Mouse (Mus musculus) limb, embryonic 10.5 days (tissue): ENCODE results near the gene Card6. TPM values are rescaled to one million over a fixed set of nuclear protein-coding genes. Genes with fewer than 3 reads are reported as not detected.
"Not testable (repeated sequence)": the region's sequence is repeated elsewhere in the genome, so short reads cannot be mapped to it uniquely, and the experiment has no call there.

Experiments
- DNase-seq: peaks from one replicate; pipeline ENCODE4 v3.0.0-alpha.2; 2017; ENCODE audit warnings: low spot score
- H3K27ac ChIP-seq: fragments of 300-500 bp; sonication (generic); 2 replicates; pipeline ENCODE4 v1.5.1; 2016; ENCODE audit warnings: mild to moderate bottlenecking
- H3K27me3 ChIP-seq: fragments of 300-500 bp; sonication (generic); 2 replicates; pipeline ENCODE4 v1.6.1; 2016; ENCODE audit warnings: low read depth, mild to moderate bottlenecking; ENCODE audit not compliant: poor library complexity, severe bottlenecking
- H3K36me3 ChIP-seq: fragments of 300-500 bp; sonication (generic); 2 replicates; pipeline ENCODE4 v1.6.1; 2016; ENCODE audit warnings: mild to moderate bottlenecking, moderate library complexity
- H3K4me1 ChIP-seq: fragments of 300-500 bp; sonication (generic); 2 replicates; pipeline ENCODE4 v1.6.1; 2016
- H3K4me3 ChIP-seq: fragments of 300-500 bp; sonication (generic); 2 replicates; pipeline ENCODE4 v1.5.1; 2016; ENCODE audit warnings: mild to moderate bottlenecking, moderate library complexity
- H3K9me3 ChIP-seq: fragments of 300-500 bp; sonication (generic); replicated peaks from 2 replicates; pipeline ENCODE4 v1.6.1; 2016; ENCODE audit warnings: mild to moderate bottlenecking
- WGBS: fragments of 180-500 bp; shearing (Covaris S2); methylation state at CpG from one replicate; pipeline ENCODE4 v1.1.7; 2016; 5-methylcytosine and 5-hydroxymethylcytosine counted together
- polyA plus RNA-seq: library from polyadenylated mRNA; unstranded; fragments of >200 nt; fragmentation: Nextera tagmentation; extraction: Ambion mirVana; gene quantifications from 2 replicates; pipeline ENCODE4 v1.2.1, GENCODE M21; 2016

Card6 gene
- polyA plus RNA-seq, 1 experiment from 2014 or later = 0.95 TPM

DNA sequence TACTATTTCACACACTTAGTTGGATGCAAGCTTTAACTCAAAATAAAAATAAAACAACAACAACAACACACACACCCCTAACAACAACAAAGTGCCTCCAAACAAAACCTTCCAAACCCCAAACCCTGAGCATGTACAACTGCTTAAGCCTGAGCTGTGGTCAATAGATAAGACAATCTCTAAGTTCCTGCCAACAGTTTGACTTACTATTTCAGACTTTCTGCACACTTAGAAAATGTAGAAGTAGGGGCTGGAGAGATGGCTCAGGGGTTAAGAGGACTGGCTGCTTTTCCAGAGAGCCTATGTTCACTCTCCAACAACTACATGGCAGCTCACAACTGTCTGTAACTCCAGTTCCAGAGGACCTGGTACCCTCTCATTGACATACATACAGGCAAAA is 32.0 kb upstream of the Card6 start:
- Histone ChIP-seq H3K27ac (no peak overlapping the region), H3K27me3 (no peaks in the 10 kb centered on the region), H3K36me3 (no peaks in the 10 kb centered on the region), H3K4me3 (no peak overlapping the region), H3K4me1 (peaks cover 8% of the 10 kb centered on the region), H3K9me3 (no peaks in the 10 kb centered on the region)
- DNase-seq = no peak

DNA sequence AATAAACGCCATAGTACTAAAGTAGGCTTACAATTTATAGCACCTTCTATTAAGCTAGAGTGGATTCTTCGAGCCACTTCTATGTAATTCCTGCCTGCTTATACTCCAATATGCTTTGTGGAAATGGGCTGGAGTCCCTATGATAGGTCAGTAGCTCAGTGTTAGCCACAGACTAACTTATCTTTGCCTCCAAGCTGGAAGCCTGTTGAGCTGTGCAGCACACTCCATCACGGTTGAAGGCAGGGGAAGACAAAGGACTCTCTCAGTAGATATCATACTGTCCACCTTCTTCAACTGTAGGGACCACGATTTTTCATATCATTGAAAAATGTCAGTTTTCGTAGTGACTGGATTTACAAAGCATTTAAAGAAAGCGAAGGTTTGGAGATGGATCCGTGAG is 31.5 kb upstream of the Card6 start:
- H3K4me3 ChIP-seq = no peak overlapping the region
- H3K9me3 ChIP-seq = no peaks in the 10 kb centered on the region
- no peaks in the 10 kb centered on the region for H3K36me3 ChIP-seq
- H3K27ac ChIP-seq = no peak overlapping the region
- H3K27me3 ChIP-seq = no peaks in the 10 kb centered on the region
- WGBS = 91% methylated on average over 7 of the region's 7 CpGs
- DNase-seq = no peak
- H3K4me1 ChIP-seq = peaks cover 3% of the 10 kb centered on the region

DNA sequence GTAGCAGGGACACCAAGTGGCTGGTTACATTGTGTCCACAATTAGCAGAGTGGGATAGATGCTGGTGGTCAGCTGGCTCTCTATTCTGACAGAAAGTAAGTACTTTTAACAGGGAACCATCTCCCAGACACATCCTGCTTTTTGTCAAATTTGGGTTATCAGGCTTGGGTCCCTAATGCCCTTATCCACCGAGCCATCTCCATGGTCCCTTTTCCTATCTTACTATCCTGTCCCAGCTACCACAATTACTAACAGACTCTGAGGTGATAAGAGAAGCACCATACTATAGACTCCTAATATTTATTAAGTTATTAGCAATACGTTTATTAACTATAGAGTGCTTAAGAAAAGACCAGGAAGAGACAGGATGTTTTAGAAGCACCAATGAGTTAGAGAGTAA is 31.0 kb upstream of the Card6 start:
- DNase-seq = no peak
- H3K27ac ChIP-seq = no peak overlapping the region
- H3K36me3 ChIP-seq = no peaks in the 10 kb centered on the region
- no peaks in the 10 kb centered on the region for H3K27me3 ChIP-seq
- WGBS = 89% methylated on average over 2 of the region's 2 CpGs
- H3K9me3 ChIP-seq = no peaks in the 10 kb centered on the region
- H3K4me3 ChIP-seq = no peak overlapping the region
- H3K4me1 ChIP-seq = no peaks in the 10 kb centered on the region

DNA sequence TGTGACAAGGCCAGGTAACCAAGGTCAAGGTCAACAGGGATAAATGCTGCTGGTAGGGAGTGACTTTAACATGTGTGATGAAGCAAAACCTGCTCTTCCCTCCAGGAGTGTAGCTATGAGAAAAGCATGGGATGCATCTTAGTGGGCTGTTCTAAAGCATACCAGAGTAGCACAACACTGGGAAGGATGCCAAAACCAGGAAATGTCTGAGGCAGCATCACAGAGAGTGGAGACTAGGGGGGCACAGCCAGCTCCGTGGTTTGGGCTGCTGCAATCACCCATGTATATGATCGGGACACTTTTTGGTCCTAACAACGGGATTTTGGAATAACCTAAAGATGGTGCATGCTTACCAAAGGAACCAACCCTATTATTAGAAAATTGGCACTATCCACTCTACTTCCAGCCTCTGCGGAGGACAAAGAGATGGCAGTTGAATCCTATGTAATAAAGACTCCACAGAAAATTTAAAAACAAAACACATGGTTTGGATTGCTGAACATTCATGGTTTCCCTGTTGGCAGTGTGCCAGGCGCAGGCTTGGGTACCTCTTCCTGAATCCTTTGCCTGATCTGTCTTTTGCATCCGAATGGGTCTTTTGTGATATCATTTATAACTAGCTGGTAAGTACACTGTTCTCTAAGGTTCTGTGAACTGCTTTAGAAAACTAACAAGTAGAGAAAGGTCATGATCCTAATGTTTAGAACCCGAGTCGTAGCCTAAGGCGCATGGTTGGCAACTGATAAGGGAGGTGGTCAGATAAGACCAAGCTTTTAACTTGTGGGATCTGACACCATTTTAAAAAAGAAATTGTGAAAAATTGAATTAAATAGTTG is 29.9 kb upstream of the Card6 start:
- WGBS = 91% methylated on average over 9 of the region's 9 CpGs
- H3K27me3 ChIP-seq = no peaks in the 10 kb centered on the region
- H3K9me3 ChIP-seq = no peaks in the 10 kb centered on the region
- no peak overlapping the region for H3K27ac ChIP-seq
- DNase-seq = no peak
- no peak overlapping the region for H3K4me3 ChIP-seq
- no peaks in the 10 kb centered on the region for H3K4me1 ChIP-seq
- no peaks in the 10 kb centered on the region for H3K36me3 ChIP-seq

DNA sequence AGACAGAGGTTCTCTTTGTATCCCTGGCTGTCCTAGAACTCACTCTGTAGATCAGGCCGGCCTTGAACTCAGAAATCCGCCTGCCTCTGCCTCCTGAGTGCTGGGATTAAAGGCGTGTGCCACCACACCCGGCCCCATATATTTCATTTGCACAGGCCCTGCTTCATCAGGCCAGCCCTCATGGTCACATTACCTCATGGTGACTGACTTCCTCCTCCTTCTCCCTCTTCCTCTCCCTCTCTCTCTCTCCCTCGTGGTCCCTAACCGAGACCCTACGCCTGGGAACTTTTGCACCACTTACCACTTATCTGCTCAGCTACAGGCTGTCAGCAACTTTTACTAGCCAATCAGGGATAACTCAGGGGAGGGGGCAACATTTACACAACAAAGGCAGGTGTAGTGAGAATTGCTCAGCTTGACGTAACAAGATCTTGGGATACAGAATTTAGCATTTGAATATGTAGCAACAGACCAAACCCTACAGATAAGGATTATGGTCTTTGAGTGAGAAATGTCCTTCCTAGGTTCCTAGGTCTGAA is 26.7 kb upstream of the Card6 start:
- H3K9me3 ChIP-seq = no peaks in the 10 kb centered on the region
- WGBS = 74% methylated on average over 8 of the region's 8 CpGs
- H3K27ac ChIP-seq = no peak overlapping the region
- DNase-seq = no peak
- no peaks in the 10 kb centered on the region for H3K4me1 ChIP-seq
- H3K4me3 ChIP-seq = no peak overlapping the region
- no peaks in the 10 kb centered on the region for H3K27me3 ChIP-seq
- no peaks in the 10 kb centered on the region for H3K36me3 ChIP-seq

DNA sequence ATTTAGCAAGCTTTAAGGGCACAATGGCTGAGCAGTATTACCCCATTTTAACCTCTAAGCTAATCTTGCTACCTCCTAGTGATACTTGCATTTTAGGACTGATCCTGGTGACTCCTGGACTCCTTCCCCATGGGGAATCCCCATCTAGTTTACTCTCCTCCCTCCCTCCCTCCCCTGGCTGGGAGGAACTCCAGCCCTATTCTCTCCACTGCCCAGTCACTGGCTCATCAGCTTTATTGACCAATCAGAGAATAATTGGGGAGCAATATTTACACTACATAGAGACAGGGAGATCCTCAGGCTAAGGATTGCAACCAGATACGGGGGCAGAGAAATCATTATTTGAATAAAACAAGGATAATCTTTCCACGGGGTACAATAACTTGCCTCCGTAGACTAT is 25.8 kb upstream of the Card6 start:
- no peaks in the 10 kb centered on the region for H3K4me1 ChIP-seq
- no peak for DNase-seq
- no peak overlapping the region for H3K4me3 ChIP-seq
- H3K27ac ChIP-seq = no peak overlapping the region
- WGBS = 85% methylated on average over 3 of the region's 3 CpGs
- no peaks in the 10 kb centered on the region for H3K9me3 ChIP-seq
- no peaks in the 10 kb centered on the region for H3K27me3 ChIP-seq
- H3K36me3 ChIP-seq = no peaks in the 10 kb centered on the region

DNA sequence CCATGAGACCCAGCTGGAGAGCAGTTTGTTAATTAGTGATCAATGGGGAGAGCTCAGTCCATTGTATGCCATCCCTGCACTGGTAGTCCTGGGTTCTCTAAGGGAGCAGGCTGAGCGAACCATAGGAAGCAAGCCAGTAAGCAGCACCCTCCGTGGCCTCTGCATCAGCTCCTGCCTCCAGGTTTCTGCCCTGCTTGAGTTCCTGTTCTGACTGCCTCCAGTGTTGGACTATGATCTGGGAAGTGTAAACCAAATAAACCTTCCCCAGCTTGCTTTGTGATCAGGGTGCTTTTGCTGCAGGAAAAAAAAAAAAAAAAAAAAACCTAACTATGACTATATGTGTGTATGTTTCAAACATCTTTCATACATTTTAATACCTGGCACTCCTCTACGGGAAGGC is 25.0 kb upstream of the Card6 start:
- DNase-seq = no peak
- no peaks in the 10 kb centered on the region for H3K9me3 ChIP-seq
- no peaks in the 10 kb centered on the region for H3K4me1 ChIP-seq
- no peaks in the 10 kb centered on the region for H3K36me3 ChIP-seq
- no peak overlapping the region for H3K4me3 ChIP-seq
- 81% methylated on average over 3 of the region's 3 CpGs for WGBS
- H3K27me3 ChIP-seq = no peaks in the 10 kb centered on the region
- no peak overlapping the region for H3K27ac ChIP-seq

DNA sequence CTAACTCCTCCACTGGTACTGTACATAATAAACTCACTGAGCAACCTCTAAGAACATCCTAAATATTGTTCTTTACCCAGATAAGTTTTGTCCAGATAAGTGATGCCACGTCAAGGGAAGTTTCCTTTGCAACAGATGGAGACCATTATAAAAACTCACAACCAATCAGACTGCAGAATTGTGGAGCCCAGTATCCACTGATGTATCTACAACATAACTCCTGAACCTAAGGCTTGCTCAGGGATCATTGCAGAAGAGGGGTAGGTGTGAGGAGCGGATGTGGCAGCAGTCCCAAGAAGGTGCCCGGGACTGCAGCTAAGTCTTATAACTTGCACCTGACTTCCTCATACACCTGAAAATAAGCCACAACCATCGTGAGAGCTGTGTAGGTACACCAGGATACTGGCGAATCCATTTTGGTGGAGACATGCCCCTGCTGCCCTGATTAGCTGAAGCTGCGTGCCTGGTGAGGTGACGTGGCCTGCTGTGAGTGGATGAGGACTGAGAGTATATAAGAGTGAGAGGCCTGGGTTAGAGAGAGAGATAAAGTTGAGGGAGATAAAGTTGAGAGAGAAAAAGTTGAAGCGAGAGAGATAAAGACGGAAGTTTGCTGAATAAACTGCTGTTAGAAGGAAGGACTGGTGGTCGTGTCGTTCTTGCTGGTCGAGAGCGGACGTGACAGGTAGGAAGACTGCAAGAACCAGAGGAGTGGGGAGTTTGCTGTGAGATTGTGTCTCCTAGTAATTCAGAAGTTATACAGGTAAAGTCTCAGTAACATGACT is 22.7 kb upstream of the Card6 start:
- H3K27me3 ChIP-seq, H3K4me3 ChIP-seq, H3K27ac ChIP-seq, H3K9me3 ChIP-seq, DNase-seq, H3K4me1 ChIP-seq, H3K36me3 ChIP-seq: not testable (repeated sequence)
- 89% methylated on average over 14 of the region's 14 CpGs for WGBS

DNA sequence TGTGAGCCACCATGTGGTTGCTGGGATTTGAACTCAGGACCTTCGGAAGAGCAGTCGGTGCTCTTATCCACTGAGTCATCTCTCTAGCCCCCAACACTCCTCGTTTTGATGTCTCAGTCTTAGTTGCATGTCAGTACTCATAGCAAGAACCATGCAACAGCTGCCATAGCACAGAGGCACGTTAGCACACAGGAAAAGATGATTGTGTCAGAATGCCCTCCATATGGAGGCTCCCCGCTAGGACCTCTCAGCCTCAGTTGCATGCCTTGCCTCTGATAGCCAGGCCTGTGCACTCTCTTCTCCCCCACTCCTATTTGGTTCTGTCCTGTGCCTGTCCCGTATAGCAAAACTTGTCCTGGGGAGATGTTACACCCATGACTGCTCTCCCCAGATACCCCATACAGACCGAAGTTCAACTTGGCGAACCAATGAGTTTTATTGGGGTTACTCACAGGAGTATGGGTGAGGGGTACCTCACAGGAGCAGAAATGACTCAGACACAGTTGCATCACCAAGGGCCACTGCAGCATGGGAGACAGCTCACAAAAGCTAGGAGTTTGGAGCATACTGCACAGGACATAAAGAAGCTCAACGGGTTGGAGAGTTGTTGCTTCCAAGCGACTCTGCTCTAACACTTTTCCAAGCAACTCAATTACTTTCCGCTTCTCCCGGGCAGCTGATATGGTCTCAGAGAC is 20.9 kb upstream of the Card6 start:
- H3K9me3 ChIP-seq = no peaks in the 10 kb centered on the region
- no peak for DNase-seq
- WGBS = 92% methylated on average over 12 of the region's 12 CpGs
- no peaks in the 10 kb centered on the region for H3K4me1 ChIP-seq
- no peaks in the 10 kb centered on the region for H3K27me3 ChIP-seq
- H3K36me3 ChIP-seq = peaks cover 11% of the 10 kb centered on the region
- no peak overlapping the region for H3K27ac ChIP-seq
- H3K4me3 ChIP-seq = no peak overlapping the region

DNA sequence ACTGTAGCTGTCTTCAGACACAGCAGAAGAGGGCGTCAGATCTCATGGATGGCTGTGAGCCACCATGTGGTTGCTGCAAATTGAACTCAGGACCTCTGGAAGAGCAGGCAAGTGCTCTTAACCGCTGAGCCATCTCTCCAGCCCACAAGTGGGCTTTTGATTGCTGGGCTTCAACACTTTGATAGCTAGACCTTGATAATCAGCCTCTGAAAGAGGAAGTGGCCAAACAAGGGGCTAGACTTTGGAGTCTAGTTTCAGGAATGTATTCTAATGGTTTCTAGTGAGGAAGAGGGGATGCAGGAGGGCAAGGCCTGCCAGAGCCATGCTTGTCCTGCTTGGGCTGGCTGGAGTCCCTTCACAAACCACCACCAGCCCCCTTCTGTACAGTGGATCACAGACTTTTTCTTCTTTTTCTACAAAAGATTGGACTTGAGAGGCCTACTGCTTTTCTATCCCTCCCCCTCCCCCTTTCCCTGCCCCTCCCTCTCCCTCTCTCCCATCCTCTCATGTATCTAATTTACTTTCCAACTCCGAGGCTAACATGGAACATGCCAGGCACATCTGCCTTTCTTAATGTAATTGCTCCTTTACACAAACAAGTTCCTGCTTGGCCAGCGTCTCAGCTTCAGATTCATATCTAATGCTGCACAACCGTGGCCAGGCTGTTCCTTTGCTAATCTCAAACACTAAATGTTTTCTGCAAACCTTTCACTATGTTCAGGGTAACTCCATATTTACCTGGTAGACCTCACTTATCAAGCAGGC is 20.0 kb upstream of the Card6 start:
- 69% methylated on average over 5 of the region's 5 CpGs for WGBS

DNA sequence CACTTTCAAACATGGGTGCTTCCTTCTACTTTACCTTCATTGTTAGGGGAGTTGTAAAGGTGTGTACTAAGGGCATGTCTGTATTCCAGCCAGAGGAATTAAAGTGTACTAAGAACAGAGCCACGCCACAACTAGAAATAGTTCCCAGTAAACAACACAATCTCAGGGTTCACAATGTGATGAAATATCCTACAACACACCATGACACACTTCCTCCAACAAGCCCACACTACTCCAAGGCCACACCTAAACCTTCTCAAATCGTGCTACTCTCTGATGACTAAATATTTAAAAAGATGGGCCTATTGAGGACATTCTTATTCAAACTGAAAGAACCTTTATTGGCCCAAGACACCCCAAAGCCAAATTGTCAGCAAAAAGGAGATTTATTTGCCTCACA is 19.1 kb upstream of the Card6 start:
- H3K4me1 ChIP-seq = no peaks in the 10 kb centered on the region
- H3K4me3 ChIP-seq = no peak overlapping the region
- DNase-seq = no peak
- H3K27me3 ChIP-seq = no peaks in the 10 kb centered on the region
- no peak overlapping the region for H3K27ac ChIP-seq
- H3K9me3 ChIP-seq = no peaks in the 10 kb centered on the region
- peaks cover 27% of the 10 kb centered on the region for H3K36me3 ChIP-seq
- WGBS = 95% methylated on average over 2 of the region's 2 CpGs

More for the DNA sequence above, 20.0 kb upstream of the Card6 start:
- Histone ChIP-seq H3K27me3 (no peaks in the 10 kb centered on the region), H3K36me3 (peaks cover 19% of the 10 kb centered on the region), H3K4me3 (no peak overlapping the region), H3K9me3 (no peaks in the 10 kb centered on the region), H3K4me1 (no peaks in the 10 kb centered on the region), H3K27ac (no peak overlapping the region)
- DNase-seq = no peak

DNA sequence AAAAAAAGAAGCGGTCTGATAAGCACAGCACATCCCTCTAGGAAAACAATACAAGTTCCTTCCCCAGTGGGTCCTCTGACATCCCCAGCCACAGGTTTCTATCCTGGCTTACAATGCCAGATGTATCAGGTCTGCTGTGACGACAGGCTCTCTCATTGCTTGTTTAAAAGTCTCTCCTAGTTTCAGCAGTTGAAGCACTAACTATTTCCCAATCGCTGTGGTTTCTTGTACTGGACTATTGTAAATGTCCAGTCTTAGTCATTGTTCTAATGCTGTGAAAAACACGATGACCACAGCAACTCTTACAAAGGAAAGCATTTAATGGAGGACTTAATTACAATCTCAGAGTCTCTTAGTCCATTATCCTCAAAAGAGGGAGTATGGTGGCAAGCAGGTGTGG is 18.1 kb upstream of the Card6 start:
- H3K9me3 ChIP-seq = no peaks in the 10 kb centered on the region
- no peaks in the 10 kb centered on the region for H3K27me3 ChIP-seq
- no peak overlapping the region for H3K27ac ChIP-seq
- no peak overlapping the region for H3K4me3 ChIP-seq
- no peak for DNase-seq
- H3K36me3 ChIP-seq = peaks cover 38% of the 10 kb centered on the region
- H3K4me1 ChIP-seq = no peaks in the 10 kb centered on the region
- 86% methylated on average over 4 of the region's 4 CpGs for WGBS
